Mouse (Mus musculus) thymus, adult 2 months (tissue): Measurements from ENCODE around the gene Sltm.

ENCODE experiments used
- CTCF ChIP-seq: fragments of 200-500 bp; IDR thresholded peaks from 2 replicates; pipeline ENCODE4 v1.5.1; 2012; ENCODE audit warnings: mild to moderate bottlenecking, control low read depth, low read length, moderate library complexity, borderline replicate concordance; ENCODE audit not compliant: control insufficient read depth, poor library complexity, insufficient read depth; ENCODE audit errors: extremely low read depth
- POLR2A ChIP-seq: fragments of 200-500 bp; IDR thresholded peaks from 2 replicates; pipeline ENCODE4 v1.6.1; 2012; ENCODE audit warnings: mild to moderate bottlenecking, low read length, control low read depth, moderate library complexity; ENCODE audit not compliant: control insufficient read depth, poor library complexity, insufficient read depth; ENCODE audit errors: extremely low read depth

DNA sequence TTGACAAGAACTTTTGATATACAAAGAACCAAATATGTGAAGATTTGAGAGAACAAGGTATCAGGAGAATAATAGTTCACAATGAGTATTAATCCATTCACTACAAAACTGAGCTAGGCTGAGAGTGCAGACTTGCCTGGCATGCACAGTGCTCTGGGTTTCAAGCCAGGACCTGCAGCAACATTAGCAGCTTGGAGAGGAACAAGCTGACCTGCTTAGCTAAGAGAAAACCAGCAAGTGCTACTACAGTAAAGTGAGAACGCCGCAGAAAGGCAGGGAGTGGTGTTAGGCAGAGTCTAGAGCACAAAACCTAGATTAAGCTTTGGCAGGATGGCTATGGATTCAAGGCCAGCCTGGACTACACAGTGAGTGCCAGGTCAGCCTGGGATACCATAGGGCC is 87.2 kb downstream of the Sltm start:
- TF ChIP-seq POLR2A, result no peak
- TF ChIP-seq CTCF, result no peak
